Mouse (Mus musculus) liver, embryonic 13.5 days (tissue): ENCODE results near the gene Dhx38. TPM values are rescaled to one million over a fixed set of nuclear protein-coding genes. Genes with fewer than 3 reads are reported as not detected.
A peak's percentile ranks its signal among the peaks of the same experiment; 100 is the strongest.

Source experiments
- ATAC-seq: fragments of 200-750 bp; cut with Nextera tagmentation; 2 replicates; pipeline ENCODE4 v1.8.0; 2017; ENCODE audit warnings: low read depth, mild to moderate bottlenecking, moderate number of reproducible peaks, moderate library complexity
- DNase-seq: peaks from one replicate; pipeline ENCODE4 v3.0.0; 2022
- H3K27ac ChIP-seq: fragments of 300-500 bp; sonication (generic); 2 replicates; pipeline ENCODE4 v1.5.1; 2015; ENCODE audit warnings: moderate library complexity, mild to moderate bottlenecking, inconsistent platforms
- H3K27me3 ChIP-seq: fragments of 300-500 bp; sonication (generic); 2 replicates; pipeline ENCODE4 v1.6.1; 2015; ENCODE audit warnings: mild to moderate bottlenecking, inconsistent platforms
- H3K36me3 ChIP-seq: fragments of 300-500 bp; sonication (generic); 2 replicates; pipeline ENCODE4 v1.6.1; 2015; ENCODE audit warnings: mild to moderate bottlenecking, inconsistent platforms
- H3K4me1 ChIP-seq: fragments of 300-500 bp; sonication (generic); replicated peaks from 2 replicates; pipeline ENCODE4 v1.6.1; 2015; ENCODE audit warnings: inconsistent platforms
- H3K4me2 ChIP-seq: fragments of 300-500 bp; sonication (generic); 2 replicates; pipeline ENCODE4 v1.6.1; 2015; ENCODE audit warnings: inconsistent platforms, mild to moderate bottlenecking, moderate library complexity
- H3K4me3 ChIP-seq: fragments of 300-500 bp; sonication (generic); replicated peaks from 2 replicates; pipeline ENCODE4 v1.5.1; 2015; ENCODE audit warnings: mild to moderate bottlenecking, inconsistent platforms
- H3K9ac ChIP-seq: fragments of 300-500 bp; sonication (generic); 2 replicates; pipeline ENCODE4 v1.6.1; 2015; ENCODE audit warnings: mild to moderate bottlenecking, inconsistent platforms
- H3K9me3 ChIP-seq: fragments of 300-500 bp; sonication (generic); replicated peaks from 2 replicates; pipeline ENCODE4 v1.6.1; 2016; ENCODE audit warnings: inconsistent platforms
- WGBS: fragments of 180-500 bp; shearing (Covaris S2); methylation state at CpG from one replicate; pipeline ENCODE4 v1.1.7; 2015; ENCODE audit not compliant: insufficient replicate concordance; 5-methylcytosine and 5-hydroxymethylcytosine counted together
- polyA plus RNA-seq: library from polyadenylated mRNA; unstranded; fragments of >200 nt; fragmentation: Nextera tagmentation; extraction: Ambion mirVana; gene quantifications from 2 replicates; pipeline ENCODE4 v1.2.1, GENCODE M21; 2015

The Dhx38 gene
- polyA plus RNA-seq, 1 experiment from 2014 or later = 12.5 TPM

DNA sequence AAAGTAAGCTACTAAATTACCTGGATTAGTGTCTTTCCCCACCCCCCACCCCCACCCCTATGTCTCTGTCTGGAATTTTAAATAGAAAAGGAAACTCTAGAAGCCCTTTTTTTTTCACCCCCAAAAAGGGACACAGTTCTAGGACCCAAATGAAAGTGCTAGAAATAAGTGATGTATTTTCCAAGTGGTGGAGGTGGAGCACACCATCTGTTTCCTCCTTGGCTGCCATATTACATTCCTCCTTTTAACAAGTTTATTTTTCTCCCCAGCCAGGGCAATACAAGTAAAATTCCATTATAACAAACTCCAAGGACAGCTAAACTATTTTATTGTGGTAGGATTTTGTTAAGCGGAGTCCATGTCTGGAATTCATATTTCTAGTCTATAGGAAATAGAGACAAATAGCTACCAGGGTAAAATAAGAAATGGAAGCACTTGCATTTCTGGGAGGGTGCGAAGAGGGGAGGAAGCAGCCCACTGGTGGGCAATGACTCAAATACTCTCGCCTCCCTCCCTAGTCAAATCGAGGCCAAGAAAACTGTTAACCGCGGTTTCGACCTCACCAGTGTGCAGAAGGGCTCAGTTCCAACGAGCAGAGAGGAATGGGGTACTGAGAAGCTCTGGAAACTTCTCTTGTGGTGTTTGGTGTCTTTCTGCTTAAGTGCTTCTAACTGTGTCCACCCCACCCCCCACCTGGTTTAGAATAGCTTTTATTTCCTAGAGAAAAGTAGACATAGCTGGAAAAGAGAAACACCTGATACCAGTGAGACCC is 22.7 kb downstream of the Dhx38 start:
- ATAC-seq = no peak
- Histone ChIP-seq H3K4me1 (no peaks in the 10 kb centered on the region), H3K36me3 (peaks cover 16% of the 10 kb centered on the region), H3K9me3 (no peaks in the 10 kb centered on the region), H3K4me3 (no peak overlapping the region), H3K4me2 (no peak overlapping the region), H3K9ac (no peak overlapping the region), H3K27ac (no peak overlapping the region), H3K27me3 (no peaks in the 10 kb centered on the region)
- DNase-seq = no peak
- 61% methylated on average over 8 of the region's 8 CpGs for WGBS

- DNase-seq (no peak), ATAC-seq (no peak)
- Histone ChIP-seq H3K36me3 (peaks cover 8% of the 10 kb centered on the region), H3K4me3 (no peak overlapping the region), H3K9me3 (no peaks in the 10 kb centered on the region), H3K27me3 (no peaks in the 10 kb centered on the region), H3K4me1 (no peaks in the 10 kb centered on the region), H3K9ac (no peak overlapping the region), H3K27ac (no peak overlapping the region), H3K4me2 (no peak overlapping the region)
- 60% methylated on average over 5 of the region's 5 CpGs for WGBS
Measured at GRCm38 (mm10) chr8:109542165-109542564, 23.5 kb downstream of the Dhx38 start.

DNA sequence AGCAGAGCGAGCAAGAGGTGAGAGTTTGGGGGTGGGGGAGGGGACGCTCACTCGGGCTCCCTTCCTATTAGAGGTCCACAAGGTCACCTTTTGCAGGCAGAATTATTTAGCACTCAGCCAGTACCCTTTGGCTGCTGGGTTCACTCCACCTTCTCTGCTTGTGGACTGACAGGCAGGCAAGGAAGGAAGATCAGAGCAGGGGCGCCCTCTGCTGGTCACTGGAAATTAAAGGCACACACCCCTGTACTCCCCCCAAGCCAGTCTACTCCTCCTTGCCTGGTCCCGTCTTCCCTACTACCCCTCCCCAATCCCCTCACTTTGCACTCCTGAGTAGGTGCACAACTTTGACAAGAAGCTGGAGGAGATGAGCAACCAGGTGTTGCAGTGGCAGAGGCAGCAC is 29.0 kb downstream of the Dhx38 start:
- Histone ChIP-seq H3K36me3 (no peaks in the 10 kb centered on the region), H3K4me2 (no peak overlapping the region), H3K4me1 (no peaks in the 10 kb centered on the region), H3K4me3 (no peak overlapping the region), H3K27ac (no peak overlapping the region), H3K9ac (no peak overlapping the region), H3K9me3 (no peaks in the 10 kb centered on the region), H3K27me3 (no peaks in the 10 kb centered on the region)
- WGBS = 13% methylated on average over 5 of the region's 5 CpGs
- ATAC-seq (peak; percentile 58; the same call in 1 of the 2 replicates), DNase-seq (peak; percentile 31)

DNA sequence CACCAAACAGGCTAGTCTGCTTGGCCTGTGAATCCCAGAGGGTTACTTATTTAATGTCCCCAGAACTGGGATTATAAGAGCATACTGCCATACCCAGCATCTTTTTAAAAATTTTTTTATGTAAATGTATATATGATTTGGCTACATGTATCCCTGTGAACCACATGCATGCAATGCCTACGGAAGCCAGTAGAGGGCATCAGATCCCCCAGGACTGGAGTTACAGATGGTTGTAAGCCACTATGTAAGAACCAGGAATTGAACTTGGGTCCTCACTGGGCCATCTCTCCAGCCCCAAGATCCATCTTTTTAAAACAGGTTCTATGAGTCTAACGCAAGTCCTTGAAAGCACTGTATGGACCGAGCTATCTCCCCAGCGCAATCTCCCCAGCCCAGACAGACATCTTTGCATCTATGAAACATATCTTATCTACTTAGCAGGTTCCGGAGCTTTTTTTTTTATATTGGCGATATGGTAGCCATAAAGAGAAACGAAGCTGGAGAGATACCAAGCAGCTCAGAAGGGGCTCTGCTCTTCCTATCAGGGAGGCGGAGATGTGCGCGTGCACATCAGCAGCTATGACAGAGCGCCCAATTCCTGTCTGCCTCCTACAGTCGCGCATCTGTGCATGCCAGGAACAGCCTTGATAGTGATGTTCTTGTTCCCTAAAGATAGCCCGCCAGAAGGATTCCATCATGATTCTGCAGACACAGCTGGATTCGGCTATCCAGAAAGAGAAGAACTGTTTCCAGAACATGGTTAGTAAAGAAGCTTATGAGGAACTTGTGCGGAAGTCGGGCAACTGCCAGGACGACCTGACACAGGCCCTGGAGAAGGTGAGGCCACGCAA is 30.3 kb downstream of the Dhx38 start:
- no peak overlapping the region for H3K4me2 ChIP-seq
- peak; percentile 24 for DNase-seq
- no peak for ATAC-seq
- no peak overlapping the region for H3K4me3 ChIP-seq
- no peaks in the 10 kb centered on the region for H3K27me3 ChIP-seq
- no peaks in the 10 kb centered on the region for H3K9me3 ChIP-seq
- no peaks in the 10 kb centered on the region for H3K36me3 ChIP-seq
- no peak overlapping the region for H3K9ac ChIP-seq
- no peak overlapping the region for H3K27ac ChIP-seq
- 68% methylated on average over 19 of the region's 19 CpGs for WGBS
- no peaks in the 10 kb centered on the region for H3K4me1 ChIP-seq

- DNase-seq (no peak), ATAC-seq (no peak)
- Histone ChIP-seq H3K4me3 (no peak overlapping the region), H3K27me3 (no peaks in the 10 kb centered on the region), H3K36me3 (no peaks in the 10 kb centered on the region), H3K4me1 (no peaks in the 10 kb centered on the region), H3K9ac (no peak overlapping the region), H3K27ac (no peak overlapping the region), H3K9me3 (no peaks in the 10 kb centered on the region), H3K4me2 (no peak overlapping the region)
- WGBS = 54% methylated on average over 2 of the region's 2 CpGs
Measured at GRCm38 (mm10) chr8:109524008-109524407, 41.7 kb downstream of the Dhx38 start.

- WGBS = 69% methylated on average over 5 of the region's 5 CpGs
- no peak overlapping the region for H3K27ac ChIP-seq
- no peaks in the 10 kb centered on the region for H3K4me1 ChIP-seq
- no peaks in the 10 kb centered on the region for H3K9me3 ChIP-seq
- no peak overlapping the region for H3K9ac ChIP-seq
- DNase-seq (no peak), ATAC-seq (no peak)
- no peak overlapping the region for H3K4me3 ChIP-seq
- H3K4me2 ChIP-seq = no peak overlapping the region
- H3K27me3 ChIP-seq = no peaks in the 10 kb centered on the region
- H3K36me3 ChIP-seq = no peaks in the 10 kb centered on the region
Measured at GRCm38 (mm10) chr8:109505560-109505959, 60.1 kb downstream of the Dhx38 start.

DNA sequence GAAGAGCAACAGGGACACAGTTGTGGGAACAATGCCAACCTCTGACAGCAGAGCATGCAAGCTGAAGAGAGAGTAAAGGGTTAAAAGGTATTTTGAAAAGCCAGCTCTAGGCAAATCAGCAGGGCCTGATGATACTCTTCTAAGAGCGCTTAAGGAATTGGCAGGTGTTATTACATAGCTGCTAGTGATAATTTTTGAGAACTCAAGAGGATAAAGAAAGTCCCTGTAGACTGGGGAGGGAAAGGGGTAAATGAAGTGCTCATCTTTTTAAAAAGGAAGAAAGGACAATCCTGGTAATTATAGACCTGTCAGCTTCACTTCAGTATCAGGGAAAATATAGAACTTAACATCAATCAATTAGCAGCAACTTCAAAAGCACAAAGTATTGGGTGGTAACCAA is 62.1 kb downstream of the Dhx38 start:
- Histone ChIP-seq H3K36me3 (no peaks in the 10 kb centered on the region), H3K27me3 (no peaks in the 10 kb centered on the region), H3K9ac (no peak overlapping the region), H3K9me3 (no peaks in the 10 kb centered on the region), H3K4me1 (no peaks in the 10 kb centered on the region), H3K4me3 (no peak overlapping the region), H3K4me2 (no peak overlapping the region), H3K27ac (no peak overlapping the region)
- ATAC-seq (no peak), DNase-seq (no peak)
- WGBS = 58% methylated on average over 1 of the region's 1 CpGs

- Histone ChIP-seq H3K27me3 (no peaks in the 10 kb centered on the region), H3K27ac (no peak overlapping the region), H3K4me2 (no peak overlapping the region), H3K9me3 (no peaks in the 10 kb centered on the region), H3K9ac (no peak overlapping the region), H3K4me3 (no peak overlapping the region), H3K4me1 (no peaks in the 10 kb centered on the region), H3K36me3 (no peaks in the 10 kb centered on the region)
- ATAC-seq (no peak), DNase-seq (no peak)
- 80% methylated on average over 16 of the region's 16 CpGs for WGBS
Measured at GRCm38 (mm10) chr8:109499009-109499717, 66.5 kb downstream of the Dhx38 start.

Other genes with a start within 250 kb of the Dhx38 start
- not detected in 2 replicates for gene Pmfbp1, start 71.8 kb downstream of the Dhx38 start, polyA plus RNA-seq
- gene Txnl4b, start within 50 bp of the Dhx38 start, polyA plus RNA-seq = 11.8 and 13.4 TPM in 2 replicates
- 13.9 and 16.7 TPM in 2 replicates for gene Hp, start 13.3 kb upstream of the Dhx38 start, polyA plus RNA-seq
- gene Dhodh, start 42.8 kb upstream of the Dhx38 start, polyA plus RNA-seq = 25.9 and 26.5 TPM in 2 replicates
- 0.58 and 0.85 TPM in 2 replicates for gene Pkd1l3, start 48.7 kb upstream of the Dhx38 start, polyA plus RNA-seq
- gene Ist1, start 127.4 kb upstream of the Dhx38 start, polyA plus RNA-seq = 35.8 and 44.2 TPM in 2 replicates
- gene Zfp821, start 139.7 kb upstream of the Dhx38 start, polyA plus RNA-seq = 5.4 and 6.0 TPM in 2 replicates
- 2.9 and 3.0 TPM in 2 replicates for gene Atxn1l, start 171.9 kb upstream of the Dhx38 start, polyA plus RNA-seq
- 13.4 and 18.5 TPM in 2 replicates for gene Ap1g1, start 212.7 kb upstream of the Dhx38 start, polyA plus RNA-seq